Mouse (Mus musculus) embryo, embryonic 11 days (tissue): ENCODE measurements around the gene Susd1.
"Not testable (repeated sequence)": the region's sequence is repeated elsewhere in the genome, so short reads cannot be mapped to it uniquely, and the experiment has no call there.

Experiments used
- DNase-seq: peaks from one replicate; pipeline ENCODE4 v3.0.0-alpha.2; 2015

The Susd1 gene

DNA sequence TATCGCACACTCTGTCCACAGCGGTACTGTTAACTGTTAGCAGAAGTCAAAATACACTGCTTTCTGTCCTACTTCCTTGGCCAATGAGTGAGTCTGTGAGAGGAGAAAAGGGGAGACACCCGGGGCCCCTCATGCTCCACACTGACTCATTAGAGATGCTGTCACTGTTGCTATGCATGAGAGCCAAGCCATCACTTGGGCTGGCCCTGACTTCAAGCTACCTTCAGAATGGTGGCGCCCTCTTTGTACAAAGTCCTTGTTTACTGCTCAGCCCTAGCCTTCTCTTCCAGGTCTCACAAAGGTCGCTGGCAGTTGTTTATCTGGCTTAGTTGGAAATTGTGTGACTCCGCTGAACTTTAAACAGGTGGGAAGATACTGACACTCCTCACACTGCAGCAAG lies 119.8 kb downstream of the Susd1 start:
- DNase-seq = no peak

DNA sequence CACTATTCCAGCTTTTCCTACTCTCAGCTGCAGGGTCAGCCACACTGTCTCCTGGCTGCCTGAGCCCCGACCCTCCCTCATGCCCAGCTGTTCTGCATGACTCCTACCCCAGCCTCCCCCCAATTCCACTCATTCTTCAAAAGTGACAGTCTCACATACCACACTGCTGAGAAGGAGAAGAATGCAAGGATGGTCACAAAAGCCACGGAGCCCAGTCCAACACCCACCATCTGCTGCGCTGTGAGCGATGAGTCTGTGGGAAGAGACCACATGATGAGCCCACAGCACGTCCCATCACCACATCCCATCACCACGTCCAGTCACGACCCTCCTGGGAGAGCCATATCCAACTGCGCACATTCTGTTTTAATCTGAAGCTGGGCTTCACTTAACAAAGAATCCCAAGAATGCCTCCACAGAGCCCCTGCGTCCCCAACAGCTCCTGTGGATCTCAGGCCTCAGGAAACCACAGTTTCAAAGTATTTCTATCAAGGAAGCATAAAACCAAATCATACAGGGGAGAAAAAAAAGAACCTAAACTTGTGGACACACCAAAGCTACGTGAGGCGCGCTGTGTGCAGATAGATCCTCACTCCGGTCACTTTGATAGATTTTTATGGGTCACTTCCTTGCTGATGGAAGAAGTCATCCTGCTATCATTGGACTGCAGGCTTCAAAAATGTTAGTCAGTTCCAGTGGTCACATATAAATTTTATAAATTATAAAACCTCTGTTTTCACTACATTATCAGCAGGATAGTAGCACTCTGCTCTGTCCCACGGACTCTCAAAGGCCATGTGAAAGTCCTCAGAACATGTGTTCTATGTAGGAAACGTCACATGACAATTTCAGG lies 122.7 kb downstream of the Susd1 start:
- peak; percentile 44 for DNase-seq

DNA sequence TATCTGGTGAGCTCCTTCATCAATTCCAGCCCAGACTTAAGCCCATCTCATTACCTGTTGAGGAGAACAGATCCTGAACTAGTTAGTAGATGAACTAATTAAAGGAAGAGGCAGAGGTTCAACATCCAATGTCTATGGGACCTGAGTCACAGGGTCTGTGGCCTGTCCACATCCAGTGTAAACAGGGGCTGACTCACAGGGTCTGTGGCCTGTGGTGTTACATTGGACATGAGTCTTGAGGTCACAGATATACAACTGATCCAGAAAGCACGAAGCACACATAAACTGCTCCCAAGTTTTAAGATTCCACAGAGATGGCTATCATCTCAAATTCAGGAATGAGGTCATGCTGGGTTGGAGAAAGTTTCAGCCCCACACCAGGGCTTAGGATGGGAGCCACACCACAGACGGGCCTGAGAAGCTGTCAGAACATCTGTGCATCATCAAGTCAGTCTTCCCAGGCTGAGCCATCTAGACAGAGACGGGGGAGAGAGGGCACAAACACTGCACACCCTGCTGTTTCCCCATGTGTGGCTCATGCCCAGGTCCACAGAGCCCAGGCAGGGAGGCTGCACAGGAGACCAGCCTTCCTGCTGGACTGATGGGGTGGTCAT lies 123.4 kb downstream of the Susd1 start:
- no peak for DNase-seq

DNA sequence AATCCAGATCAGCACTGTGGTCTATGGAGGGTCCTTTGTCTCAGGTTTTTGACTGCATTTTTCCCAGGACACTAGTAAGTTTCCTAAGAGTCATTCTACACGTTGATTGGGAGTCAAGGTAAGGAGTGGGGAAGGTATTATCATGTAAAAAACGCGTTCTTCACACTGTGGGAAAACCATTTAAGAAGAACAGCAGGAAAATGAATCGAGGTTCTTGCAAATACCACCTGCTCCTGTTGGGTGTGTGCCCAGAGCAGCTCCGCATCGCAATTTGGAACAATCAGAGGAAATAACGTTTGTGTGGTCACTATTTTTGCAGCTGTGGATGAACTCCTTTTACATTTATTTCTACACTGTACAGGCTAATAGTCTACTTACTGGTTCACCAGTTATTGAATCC lies 125.5 kb downstream of the Susd1 start:
- no peak for DNase-seq

DNA sequence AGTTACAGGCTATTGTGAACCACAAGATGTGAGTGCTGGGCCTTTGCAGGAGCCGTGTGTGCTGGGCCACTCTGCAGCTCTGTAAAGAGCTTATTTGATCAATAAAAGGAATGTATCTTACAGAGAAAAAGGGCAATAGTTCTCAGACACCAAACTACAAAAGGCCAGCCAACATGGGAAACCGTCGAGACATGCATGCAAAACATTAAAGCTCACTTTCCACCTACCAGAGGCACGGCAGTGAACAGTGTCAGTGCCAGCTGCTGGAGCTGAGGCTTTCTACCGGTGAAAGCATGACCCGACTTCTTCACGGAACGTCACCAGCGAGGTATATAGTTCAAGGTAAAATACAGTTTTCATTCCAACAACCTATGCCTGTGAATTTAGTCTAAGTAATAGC lies 127.8 kb downstream of the Susd1 start:
- DNase-seq = no peak

DNA sequence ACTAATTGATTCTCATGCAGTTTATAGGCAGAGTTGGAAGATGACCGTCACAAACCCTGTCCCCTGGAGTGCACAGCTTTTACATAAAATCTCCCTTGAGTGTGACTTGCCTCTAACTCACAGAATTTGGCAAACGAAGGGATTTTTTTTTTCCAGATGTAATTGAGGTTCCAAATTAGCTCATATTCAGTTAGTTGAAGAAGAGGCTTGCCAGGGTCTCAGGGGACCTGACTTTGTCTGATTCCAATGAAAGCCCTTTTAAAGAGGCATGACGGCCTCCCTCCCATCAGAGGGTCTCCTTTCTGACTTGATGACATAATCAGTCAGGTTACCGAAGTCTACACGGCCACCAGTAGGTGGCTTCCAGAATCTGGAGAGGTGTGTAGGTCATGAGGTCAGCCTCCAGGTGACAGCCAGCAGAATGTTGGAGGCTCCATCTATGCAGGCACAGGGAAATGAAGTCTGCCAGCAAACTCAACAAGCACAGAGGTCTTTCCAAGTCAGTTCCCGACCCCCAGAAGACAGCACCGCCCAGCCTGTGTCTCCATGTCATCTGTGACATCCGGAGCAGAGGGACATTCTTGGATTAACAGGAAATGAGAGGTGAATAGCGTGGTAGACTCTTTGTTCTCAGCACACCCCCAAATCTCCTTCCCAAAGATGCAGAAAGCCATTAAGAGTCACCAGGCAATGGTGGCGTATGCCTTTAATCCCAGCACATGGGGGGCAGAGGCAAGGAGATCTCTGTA lies 130.4 kb downstream of the Susd1 start:
- DNase-seq = no peak

DNA sequence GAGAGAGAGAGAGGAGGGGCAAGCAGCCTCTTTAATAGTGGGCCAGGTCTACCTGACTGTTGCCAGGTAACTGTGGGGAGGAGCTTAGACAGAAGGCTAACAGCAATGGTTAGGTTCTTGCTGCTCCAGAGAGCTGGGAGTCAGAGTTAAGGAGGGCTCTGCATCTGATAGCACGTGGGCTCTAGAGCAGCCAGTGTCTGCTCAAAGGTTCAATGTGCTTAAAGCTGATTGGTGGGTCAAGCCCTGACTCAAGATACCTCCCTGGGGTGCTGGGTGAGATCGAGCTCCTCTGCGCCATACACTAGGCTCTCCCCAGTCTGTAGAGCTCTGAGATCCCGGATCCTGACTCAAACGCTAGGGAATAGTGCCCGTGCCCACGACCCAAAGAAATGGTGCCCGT lies 136.0 kb downstream of the Susd1 start:
- no peak for DNase-seq

DNA sequence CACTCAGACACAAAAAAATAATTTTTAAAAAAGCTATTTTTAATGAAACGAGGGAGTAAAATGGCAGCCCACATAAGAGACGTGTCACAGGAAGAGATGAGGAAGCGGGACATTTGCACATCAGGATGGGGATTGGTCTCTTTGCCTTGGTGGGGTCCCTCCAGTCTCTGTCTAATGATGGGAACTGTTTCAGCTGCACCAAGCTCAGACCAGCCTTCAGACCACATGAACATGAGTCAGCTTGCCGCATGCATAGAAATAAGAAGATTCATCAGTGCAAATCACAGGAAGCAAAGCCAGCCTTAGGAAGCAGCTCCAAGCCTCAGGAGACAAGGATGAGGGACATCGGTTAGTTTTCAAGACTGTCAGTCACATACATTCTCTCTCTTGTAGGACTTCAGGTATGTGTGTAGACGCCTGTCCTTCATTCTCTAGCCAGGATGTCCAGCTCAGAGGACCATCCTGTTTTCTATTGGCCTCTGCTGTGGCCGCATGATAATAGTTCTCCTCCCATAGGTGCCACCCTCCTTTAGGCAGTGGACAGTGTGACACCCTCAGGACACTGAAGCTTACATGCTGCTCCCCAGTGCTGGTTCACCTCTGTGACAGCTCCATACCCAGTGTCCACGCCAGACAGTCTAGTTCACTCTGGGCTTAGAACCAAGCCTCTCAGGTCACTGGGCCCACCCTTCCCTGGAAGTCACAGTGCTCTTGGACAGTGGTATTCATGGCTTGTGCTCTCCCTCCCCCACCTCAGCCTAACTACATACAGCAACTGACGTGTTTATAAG lies 137.2 kb downstream of the Susd1 start:
- no peak for DNase-seq

DNA sequence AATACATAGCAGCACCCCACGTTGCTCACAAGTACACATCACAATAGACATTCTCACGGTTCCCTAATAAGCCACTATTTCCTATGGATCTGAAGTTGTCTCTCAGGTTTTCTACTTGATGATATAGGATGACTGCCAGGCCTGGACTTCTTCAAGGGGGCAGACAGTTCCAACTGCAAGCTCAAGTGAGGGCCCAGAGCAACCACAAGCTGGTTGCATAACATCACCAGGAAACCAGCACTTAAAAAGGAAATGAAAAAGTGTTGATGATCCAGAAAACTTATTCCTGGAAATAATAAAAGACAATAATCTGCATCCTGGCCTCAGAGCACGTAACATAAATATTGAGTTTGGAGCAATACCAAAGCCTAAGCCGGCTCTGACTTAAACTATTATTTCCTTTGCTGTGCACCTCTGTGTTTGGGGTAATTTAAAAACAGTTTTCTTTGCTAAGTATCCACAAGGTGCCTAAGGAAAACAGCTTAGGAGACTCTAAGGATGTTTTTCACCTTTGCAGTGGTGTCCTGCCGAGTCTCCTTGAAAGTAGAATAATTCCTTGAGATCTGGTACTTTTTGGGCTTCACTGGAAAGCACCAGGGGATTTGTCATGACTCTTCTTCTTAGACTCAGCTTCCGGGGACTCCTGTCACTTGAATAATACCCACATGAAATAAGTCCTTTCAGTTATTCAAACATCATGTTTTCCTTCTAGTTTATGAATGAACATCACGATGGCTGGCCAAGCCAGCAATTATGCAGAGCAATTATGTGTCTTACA lies 139.5 kb downstream of the Susd1 start:
- DNase-seq = no peak

DNA sequence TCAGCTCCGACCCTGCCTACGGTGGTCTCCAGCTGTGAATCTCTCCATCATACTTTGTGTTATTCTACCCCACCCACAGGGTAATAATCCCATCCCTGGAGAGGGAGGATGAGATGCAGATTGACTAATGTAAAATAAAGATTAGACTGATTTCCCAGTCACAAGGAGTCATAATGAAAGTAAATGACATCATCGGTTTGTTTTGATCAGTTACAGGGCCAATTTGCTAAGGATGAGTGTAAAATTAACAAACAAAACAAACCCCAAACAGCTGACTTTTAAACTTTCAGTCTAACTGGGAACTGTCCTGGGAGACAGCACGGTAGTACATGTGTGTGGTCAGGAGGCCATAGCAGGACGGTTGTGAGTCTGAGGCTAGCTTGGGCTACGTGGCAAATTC lies 143.3 kb downstream of the Susd1 start:
- no peak for DNase-seq

DNA sequence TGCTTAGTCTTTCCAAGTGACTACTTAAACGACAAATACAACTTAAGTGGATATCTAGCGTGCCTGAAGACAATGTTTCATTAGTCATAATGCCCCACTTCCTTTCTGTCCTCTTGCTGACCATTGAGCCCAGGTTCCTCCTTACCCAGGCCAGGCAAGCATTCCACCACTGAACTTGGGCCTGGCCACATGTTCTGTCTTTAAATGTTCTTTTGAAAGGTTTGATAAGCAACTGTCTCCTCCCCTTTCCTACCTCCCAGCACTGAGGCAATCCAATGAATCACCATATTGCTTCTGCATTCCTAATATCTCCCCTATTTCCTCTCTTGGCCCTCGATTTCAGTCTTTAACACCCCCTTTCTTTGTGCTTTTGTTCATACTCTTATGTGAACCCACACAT lies 143.8 kb downstream of the Susd1 start:
- DNase-seq = no peak

DNA sequence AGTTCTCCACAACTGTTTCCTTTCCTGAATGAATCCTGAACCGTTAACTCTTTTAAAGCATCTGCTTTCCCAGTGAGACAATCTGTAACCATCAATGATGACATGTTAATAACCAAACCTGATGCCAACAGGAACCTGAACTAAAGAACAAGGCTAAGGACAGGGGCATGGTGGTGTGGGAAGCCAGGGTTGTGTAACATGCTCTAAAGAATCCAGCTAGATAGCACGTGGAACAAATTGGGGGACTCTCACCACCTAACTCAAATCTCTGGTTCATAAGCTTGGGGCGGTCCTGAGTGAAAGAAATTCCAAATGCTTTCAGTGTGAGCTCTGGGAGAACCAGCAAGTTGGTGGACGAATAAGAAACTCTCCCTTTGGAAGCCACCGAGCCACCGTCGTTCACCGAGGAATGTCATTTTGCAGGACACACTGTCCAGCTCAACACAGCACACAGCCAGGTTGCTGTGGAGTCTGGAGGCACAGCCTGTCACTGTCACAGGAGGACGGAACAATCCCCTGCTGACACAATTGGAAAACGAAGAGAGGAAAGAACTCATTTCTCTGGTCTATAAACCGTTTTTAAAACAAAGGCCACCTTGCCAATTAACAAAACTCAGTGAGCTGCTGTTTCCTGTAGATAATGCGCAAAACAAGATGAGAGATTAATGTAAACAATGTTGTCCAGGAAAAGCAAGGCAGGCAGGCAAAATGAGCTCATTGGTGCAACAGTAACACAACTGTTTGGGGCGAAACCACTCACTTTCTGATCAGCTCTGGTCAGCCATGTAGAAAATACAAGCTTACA lies 146.3 kb downstream of the Susd1 start:
- no peak for DNase-seq

DNA sequence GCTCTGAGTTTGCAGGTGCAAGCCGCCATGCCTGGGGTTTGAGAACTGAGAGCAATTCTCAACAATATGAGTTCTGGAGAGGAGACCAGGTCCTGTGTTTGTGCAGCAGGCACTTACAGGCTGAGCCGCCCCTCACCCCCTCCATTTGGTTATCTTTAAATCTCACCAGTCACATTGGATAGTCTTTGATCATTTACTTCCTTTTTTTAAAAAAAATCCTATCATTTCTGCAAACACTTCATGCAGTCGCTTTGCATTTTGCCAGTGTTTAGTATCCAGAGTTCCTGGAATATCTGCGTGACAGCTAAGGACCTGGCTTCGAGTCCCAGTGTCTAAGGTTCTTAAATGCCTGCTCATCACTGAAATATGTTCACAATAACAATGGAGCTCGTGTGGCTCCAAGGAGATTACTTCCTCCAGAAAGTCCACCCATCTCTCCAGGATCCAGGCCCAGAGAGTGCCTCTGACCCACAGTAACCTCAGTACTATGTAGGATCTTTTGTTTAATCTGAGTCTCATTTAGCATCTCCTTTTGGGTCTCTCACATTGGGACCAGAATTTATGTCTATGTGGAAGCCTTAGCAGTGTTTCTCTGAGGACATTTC lies 147.4 kb downstream of the Susd1 start:
- no peak for DNase-seq

DNA sequence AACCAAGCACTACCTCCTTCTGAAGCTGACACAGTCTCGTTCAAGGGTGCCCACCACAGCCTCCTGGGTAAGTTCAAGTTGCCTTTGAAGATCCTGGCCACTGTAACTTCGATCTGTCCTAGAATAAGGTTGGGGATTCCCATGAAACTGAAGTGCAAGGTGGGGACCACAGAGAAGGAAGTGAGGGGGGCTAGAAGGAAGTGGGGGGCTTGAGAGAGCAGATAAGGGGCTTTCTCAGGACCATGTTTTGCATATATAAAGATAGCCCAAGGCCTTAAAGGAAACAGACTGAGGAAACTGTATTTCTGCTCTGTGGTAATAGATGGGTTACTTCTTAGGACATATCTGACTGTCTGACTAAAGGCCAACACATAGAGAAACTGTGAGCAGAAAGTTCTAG lies 151.3 kb downstream of the Susd1 start:
- DNase-seq = no peak

DNA sequence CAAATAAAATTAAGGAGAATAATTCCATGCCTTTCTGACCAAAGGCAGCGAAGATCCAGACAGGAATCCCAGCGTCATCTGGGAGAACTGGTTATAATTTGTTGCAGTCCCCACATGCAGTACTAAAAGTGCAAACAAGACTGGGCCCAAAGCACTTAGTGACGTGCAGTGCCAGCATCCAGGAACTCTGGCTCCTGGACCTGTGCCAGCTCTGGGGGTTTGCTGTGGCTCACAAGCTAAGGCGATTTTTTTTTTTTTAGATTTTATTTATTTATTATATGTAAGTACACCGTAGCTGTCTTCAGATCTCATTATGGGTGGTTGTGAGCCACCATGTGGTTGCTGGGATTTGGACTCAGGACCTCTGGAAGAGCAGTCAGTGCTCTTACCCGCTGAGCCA lies 152.1 kb downstream of the Susd1 start:
- DNase-seq = not testable (repeated sequence)

DNA sequence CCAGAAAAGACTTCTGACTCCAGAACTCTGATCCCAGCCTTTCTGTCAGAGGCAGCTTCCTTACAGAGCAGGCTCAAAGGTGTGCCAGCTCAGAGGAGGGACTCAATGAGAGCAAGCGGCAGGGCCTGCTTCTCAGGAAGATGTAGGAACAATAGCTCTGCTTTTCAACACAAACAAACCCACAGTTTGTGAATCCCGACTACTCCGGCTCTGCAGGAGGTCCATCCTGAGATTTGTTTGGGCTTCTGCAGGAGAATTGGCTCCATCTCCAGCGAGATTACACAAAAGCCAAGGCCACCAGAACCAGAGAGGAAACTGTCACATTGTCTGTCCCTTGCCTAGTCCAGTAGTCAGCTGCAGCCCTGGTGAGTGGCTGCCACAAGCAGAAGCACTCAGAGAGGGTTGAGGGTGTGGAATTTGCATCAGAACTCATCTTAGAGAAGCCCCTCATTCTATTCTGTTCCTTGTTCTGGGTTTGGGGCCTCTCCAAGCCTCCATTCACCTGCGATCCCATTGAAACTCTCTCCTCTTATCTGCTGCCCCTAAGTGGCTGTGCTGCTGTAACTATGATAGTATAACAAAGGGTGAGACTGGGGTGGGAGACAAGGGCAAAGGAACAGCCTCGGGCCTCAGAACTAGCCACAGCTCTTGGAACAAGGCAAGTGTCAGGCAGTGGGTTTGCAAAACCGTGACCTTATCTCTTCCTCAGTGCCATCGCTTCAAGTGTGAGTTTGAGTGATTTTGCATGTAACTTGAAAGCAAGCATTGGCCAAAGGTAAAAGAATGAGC lies 155.5 kb downstream of the Susd1 start:
- no peak for DNase-seq

DNA sequence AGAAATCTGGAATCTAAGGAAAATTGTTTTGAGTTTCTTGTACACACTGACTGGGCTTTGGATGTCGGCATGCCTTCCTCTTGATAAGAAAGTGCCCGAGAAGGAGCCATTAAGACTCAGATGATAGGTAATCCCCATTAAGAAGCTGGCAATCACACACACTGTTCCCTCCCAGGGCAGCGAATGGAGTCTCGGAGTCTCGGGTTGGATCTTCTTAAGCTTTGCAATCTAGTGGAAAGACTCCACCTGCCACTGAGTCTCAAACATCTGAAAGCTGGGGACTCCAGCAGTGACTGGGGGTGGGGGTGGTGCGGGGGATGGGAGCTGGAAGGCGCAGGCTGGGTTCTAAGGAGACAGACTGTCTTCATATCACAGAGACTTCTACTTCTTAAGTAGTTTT lies 156.3 kb downstream of the Susd1 start:
- DNase-seq = no peak

DNA sequence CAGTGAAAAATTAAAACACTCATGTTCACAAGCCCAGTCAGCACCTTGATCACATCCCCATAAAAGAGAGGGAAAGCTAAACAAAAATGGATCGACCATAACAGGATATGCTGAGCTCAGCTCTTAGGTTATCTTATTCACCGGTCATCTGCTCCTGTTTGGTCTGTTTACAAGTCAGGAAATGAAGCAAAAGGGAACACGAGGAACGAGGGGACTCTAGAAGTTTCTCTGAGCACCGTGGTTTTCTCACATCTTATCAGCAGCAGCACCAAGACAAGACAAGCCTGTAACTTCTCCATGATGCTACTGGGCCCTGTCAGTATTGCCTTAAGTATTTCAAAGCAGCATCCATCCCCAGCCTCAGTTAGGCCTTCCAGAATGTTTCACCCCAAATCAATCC lies 157.6 kb downstream of the Susd1 start:
- no peak for DNase-seq

DNA sequence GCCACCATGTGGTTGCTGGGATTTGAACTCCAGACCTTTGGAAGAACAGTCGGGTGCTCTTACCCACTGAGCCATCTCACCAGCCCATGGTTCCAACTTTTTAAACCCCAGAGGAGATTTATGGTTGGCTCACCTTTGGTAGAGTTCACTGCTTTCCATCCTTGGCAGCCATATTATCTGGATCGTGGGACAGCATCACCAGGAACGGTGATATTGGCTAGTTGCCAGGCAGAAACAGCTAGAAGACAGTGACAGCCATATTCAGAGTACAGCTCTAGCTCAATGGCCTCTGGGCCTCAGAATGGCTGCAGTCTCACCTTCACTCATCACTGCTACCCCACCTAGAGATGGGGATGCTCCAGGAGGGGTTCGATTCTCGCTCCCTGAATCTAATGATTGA lies 159.3 kb downstream of the Susd1 start:
- DNase-seq = no peak

DNA sequence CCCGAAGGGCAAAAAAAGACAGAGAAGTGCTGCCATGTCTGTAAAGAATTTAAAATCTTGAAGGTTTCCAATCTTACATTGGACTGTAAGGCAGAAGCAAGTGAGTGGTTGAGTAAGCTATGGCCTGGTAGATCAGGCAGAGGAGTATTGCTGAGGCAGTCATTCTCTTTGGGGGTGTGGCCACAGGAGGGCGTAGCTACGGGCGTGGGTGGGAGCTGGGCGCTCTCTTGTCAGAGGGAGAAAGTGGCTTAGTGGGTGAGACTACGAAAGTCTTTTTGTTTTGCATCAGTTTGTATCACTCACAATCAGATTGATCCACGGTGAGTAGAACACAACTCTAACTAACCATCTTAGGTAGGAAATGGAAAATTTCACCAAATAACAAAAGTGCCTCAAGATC lies 160.0 kb downstream of the Susd1 start:
- no peak for DNase-seq
